Mouse (Mus musculus): ENCODE data around the gene Sc5d.

DNA sequence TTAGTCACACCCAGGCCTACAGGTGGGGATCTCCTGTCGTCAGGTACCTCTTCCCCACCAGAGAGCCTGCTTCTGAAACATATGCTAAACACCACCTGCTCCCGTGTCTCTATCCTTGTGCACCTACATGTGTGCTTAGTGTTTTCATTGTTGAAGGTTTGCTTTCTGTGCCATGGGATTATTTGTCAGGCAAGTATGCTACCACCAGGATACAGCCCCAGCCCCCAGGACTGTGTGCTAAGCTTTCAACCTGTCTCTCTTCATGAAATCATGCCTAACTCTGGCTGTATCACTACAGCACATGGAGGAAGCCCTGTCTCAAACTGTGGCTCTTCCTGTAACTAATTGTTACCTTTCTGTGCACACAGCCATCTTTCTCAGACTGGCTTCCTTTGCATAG, 30.1 kb upstream of the Sc5d start:
- TF ChIP-seq CTCF (conservative IDR thresholded peaks at IDR 0.05 in 1 of 2, IDR thresholded peaks at IDR 0.05 in 1 of 2; ENCODE audit: low read depth in 2 of 2, low read length in 2 of 2): no peak
- TF ChIP-seq POLR2A (IDR thresholded peaks at IDR 0.05; ENCODE audit: low read depth, low read length): no peak
